Mouse (Mus musculus): Measurements from ENCODE around the gene Fam207a.
A peak's percentile ranks its signal among the peaks of the same experiment; 100 is the strongest.

Gene Fam207a

DNA sequence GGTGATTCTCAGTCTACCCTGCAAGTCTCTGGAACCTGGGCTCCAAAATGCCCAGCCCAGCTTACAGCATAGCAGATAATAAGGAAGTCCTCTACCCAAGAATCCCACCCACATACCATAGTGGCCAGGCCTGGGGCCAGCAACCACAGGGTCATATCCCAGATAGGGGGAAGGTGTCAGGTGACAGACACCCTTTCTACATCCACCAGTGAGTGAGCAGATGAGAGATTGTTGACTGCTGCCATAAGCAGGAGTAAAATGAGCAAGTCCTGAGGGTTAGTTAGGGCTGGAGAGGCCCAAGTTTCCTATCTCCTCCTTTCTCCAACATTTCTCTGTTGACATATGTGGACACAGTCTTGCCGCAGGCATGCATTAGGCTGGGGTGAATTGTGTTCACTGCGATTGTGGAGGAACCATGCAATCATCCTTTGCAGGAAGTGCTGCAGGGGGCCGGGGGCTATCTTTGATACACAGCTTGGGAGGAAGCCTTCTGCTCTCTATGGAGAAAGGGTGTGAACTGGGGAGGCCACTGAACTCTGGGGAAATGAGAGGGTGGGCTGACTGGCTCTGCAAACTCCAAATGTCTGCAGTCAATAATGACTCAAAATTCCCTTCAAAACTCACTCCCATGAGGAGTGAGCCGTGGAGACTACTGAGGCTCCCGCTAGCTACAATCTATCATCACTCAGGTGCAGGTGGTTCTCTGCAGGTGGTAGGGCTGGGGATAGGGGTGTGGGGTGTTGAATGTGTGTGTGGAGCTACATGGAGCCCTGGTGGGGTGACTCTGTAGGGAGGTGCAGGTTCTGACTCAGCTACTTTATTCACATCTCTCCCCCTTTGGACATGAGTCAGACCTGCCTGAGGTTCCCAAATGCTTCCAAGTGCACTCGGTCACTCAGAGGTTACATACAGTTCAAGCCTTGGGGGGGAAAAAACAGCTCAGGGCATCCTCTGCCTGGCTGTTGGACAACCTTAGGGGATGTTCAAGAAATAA is 15.7 kb upstream of the Fam207a start:
- DNase-seq (ENCODE audit: low read depth, low spot score): peak; percentile 39

- peak; percentile 88 for DNase-seq (ENCODE audit: low read depth, low spot score)
These were observed 14.6 kb upstream of the Fam207a start, which contains the start of gene Itgb2 for GRCm38 (mm10) chr10:77530140-77530539. Gene Itgb2 (plus strand): TSS chr10:77530252.

DNA sequence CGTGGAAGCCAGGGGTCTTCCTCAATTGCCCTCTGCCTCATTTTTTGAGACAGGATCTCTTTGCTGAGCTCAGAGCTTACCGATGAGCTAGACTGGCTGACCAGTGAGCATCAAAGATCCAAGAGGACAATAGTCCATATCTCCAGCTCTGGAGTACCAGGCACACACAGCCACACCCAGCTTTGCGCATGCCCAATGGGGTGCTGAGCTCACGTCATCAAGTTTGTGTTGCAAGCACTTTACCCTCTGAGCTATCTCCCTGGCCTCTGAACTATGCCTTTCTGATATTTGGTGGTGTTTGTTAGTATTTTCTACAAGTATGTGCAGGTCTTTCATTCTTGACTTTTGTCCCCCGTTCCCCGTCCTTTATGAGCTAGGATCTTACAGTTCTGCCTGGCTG is 13.0 kb upstream of the Fam207a start:
- peak; percentile 55 for DNase-seq (ENCODE audit: low read depth, low spot score)

DNA sequence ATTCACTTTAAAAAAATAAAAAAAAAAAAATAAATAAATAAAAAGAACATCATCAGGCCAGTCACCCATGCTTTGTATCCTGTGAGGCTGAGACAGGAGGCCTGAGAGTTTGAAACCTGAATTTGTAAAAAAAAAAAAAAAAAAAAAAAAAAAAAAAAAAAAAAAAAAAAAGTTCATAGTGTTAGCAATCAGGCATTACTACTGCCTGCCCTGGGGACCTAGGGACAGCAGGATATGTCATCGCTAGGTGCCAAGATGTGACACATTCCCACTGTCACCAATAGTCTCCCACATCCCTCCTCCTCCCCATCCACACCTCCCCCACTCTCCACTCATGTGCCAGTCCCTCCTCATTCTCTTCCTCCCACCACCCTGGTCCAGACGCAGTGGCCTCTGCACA is 10.9 kb upstream of the Fam207a start:
- no peak for DNase-seq (ENCODE audit: low read depth, low spot score)

DNA sequence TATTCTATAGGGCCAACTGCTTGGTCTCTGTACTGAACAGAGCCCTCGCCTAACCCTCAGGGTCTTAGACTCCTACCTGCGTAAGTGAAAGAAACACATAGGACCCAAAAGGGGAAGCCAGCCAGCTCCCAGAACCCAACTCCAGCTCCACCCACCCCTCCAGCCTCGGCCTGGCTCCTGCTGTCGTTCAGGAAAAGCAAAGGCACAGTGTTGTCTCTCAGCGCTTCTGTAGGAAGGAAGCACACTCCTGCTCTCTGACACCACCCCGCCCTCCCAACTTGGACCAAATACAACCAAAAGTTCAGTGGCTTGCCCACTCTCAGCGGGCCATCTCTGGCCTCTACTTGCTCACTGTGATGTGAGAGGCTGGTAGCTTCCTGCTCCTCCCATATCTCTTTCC is 7.7 kb upstream of the Fam207a start:
- no peak for DNase-seq (ENCODE audit: low read depth, low spot score)

DNA sequence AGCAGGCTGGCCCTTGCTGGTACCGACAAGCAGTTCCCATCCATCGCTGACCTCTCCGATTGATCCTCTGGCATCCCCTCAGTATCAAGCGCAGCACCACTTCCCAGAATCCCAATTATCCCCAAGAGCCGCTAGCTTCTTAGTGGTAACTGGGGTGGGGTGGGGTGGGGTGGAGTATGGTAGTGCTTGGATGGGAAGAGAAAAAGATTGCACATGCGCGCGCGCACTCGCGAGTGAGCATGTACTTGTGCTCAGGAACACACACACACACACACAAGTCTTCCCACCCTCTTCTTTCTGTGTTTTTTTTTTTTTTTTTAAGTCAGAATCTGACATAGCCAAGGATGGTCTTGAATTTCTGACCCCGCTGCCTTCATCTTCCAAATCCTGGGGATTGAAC is 7.2 kb upstream of the Fam207a start:
- DNase-seq (ENCODE audit: low read depth, low spot score): peak; percentile 64

- DNase-seq (ENCODE audit: low read depth, low spot score): peak; percentile 90
These were observed 6.6 kb upstream of the Fam207a start for GRCm38 (mm10) chr10:77522021-77522731.

GRCm38 (mm10) chr10:77520497-77520896 is 4.9 kb upstream of the Fam207a start:
- DNase-seq (ENCODE audit: low read depth, low spot score): peak; percentile 87

- no peak for DNase-seq (ENCODE audit: low read depth, low spot score)
These were observed 3.6 kb upstream of the Fam207a start for GRCm38 (mm10) chr10:77519191-77519590.

DNA sequence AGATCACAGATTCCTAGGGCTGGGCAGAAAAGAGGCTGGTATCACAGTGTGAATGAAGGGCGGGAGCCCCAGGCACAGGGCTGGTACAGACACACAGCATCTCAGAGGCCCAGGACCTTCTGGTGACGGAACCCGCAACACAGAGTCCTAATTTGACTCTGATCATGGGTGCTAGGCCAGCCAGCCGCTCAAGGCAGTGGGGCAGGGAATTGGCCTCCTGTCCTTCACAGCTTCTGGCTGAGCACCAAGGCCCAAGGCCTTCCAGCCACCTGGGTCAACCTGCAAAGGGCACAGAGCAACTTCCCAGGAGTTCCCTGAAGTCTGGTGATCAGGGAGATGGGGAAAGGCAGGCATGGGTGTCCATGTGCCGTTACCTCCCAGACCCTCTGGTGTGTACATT is 2.2 kb upstream of the Fam207a start:
- no peak for DNase-seq (ENCODE audit: low read depth, low spot score)

DNA sequence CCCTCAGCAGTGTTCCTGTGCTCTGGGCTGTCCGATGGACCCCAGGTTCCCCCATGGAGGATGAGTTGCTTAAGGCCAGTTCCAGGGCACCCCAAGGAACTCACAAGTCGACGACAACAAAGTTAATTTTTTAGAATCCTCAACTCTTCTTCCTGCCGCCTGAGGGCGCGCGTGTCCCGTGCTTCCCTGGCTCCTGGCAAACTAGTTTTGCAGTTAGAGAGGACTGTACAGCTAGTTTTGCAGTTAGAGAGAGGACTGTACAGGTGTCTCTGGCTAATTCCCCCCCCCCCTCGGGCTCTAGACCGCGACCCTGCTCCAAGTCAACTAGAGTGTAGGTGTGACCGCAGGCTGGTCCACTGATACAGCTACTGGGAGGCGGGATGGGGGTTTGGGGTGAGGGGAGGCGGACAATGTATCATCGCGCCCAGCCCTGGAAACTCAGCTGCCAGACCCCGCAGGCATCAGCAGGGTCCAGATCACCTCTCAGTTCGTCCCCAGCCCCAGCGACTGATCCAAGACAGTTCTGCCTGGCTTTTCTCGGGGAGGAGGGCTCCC is 1.6 kb upstream of the Fam207a start:
- peak; percentile 86 for DNase-seq (ENCODE audit: low read depth, low spot score)

- peak; percentile 38 for DNase-seq (ENCODE audit: low read depth, low spot score)
These were observed 880 bp upstream of the Fam207a start for GRCm38 (mm10) chr10:77516379-77516951.

DNA sequence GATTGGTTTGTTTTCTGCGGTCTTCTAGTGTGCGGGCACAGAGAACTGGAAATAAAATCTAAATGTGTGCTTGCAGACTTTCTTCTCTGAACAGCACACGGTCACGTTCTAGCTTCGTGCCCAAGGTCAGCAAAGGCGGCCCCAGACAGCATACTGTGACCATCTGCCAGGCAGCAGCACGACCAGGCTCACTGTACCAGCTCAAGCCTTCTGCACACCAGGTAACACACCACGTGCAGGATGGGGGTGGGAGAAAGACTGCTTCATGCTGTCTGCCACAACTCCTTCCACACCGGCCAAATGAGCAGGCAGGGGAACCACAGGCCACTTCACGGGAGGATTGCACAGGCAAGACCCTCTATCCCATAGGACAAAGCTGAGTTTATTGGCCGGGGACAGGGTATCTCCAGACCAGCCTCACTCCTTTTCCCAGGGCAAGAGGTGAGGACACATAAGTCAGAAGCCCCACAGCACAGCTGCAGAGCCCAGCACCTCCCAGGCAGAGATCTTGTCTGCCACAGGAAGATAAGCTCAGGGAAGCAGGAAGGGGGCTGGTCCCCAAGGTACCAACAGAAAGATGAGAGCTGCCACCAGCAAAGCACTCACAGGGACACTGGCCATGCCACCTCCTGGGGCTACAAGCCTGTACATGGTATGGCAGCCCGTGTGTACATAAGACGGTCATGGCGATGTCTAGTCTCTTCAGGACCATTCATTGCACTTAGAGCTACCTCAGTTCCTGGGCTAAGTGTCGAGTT is 5.2 kb downstream of the Fam207a start:
- DNase-seq (ENCODE audit: low read depth, low spot score): no peak

DNA sequence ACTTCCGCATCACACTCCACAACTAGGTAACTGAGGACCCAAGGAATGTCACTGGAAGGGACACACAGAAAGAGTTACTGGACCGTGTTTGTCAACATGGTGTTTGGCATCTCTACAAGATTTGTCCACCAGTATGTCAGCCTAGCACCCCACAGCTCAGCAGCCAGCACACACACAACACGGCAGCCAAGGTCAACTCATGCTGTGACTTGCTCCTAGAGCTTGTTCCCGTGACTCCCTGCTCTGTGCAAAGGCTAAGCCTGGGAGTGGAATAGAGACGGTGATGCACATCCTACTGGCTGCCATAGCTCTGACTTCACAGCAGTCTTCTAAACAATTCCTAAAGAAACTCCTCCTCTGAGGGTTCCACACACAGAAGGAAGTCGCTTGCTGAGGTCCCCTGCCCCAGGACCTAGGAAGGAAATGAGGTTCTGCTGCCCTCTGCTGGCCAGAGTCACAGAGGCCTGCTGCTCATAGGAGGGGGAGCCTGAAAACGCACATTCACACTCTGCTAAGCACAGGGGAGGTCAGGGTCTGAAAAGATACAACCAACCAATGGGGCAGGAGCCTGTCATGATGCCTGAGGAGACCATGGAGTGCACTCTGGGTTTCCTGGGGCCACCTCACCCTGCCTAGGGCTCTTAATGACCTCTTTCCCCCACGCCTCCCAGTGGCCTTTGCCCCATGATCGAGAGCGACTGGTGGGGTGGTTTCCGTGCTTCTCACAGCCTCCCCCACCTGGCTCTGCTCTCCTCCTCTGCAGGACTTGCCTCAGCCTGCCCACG is 6.0 kb downstream of the Fam207a start:
- peak; percentile 78 for DNase-seq (ENCODE audit: low read depth, low spot score)

- no peak for DNase-seq (ENCODE audit: low read depth, low spot score)
These were observed 6.8 kb downstream of the Fam207a start for GRCm38 (mm10) chr10:77508744-77509143.

DNA sequence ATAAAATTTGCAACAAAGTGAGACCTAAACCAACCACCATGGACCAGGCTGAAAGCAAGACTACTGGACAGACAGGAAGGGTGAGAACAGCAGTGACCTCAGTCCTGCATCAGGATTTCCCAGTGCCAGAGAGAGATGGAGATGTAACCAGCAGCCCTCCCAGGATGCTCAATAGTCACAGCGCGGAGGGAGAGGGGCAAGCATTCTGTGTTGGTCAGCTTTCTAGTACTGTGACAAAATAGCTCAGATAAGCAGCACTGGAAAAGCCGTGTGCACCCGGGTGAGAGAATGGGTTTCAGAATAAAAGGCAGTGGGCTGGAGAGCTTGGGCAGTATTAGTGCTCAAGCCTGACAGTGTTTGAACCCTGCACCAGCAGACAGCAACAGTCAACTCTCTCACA is 7.8 kb downstream of the Fam207a start:
- no peak for DNase-seq (ENCODE audit: low read depth, low spot score)

- no peak for DNase-seq (ENCODE audit: low read depth, low spot score)
These were observed 8.5 kb downstream of the Fam207a start for GRCm38 (mm10) chr10:77506961-77507577.

- no peak for DNase-seq (ENCODE audit: low read depth, low spot score)
These were observed 9.1 kb downstream of the Fam207a start for GRCm38 (mm10) chr10:77506526-77506925.

DNA sequence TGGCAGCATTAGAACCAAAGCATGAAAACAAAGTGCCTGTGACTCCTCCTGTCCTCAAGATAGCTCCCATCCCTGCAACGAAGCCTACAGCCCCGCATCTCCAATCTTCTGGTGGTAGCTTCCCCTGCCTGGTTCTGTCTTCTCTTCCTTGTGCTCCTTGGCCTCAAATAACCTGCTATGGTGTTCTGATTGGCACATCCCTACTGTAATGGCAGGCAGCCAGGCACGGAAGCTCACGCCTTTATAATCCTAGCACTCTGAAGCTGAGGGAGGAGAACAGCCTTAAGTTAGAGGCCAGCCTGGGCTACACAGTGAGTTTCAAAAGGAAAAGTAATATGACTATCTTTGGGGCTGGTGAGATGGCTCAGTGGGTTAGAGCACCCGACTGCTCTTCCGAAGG is 11.4 kb downstream of the Fam207a start:
- no peak for DNase-seq (ENCODE audit: low read depth, low spot score)
